Mouse (Mus musculus) C2C12 (cell line): ENCODE measurements at regions not wholly inside any gene's neighbourhood (a gene's known extent, or its start where the extent isn't known, plus 50 kb on each side); places are given as distances from the start of the nearest gene placed in this dataset.

Experiments used
- CEBPB ChIP-seq: IDR thresholded peaks from one replicate; pipeline ENCODE4 v1.6.1; 2011; ENCODE audit warnings: low read depth, mild to moderate bottlenecking, control low read depth, moderate library complexity
- CTCF ChIP-seq: IDR thresholded peaks from one replicate; pipeline ENCODE4 v1.5.1; 2011; ENCODE audit not compliant: control insufficient read depth, insufficient read depth, insufficient read length
- MAX ChIP-seq: IDR thresholded peaks from one replicate; pipeline ENCODE4 v1.6.1; 2011; ENCODE audit warnings: mild to moderate bottlenecking, control low read depth
- MYOD1 ChIP-seq: IDR thresholded peaks from one replicate; pipeline ENCODE4 v1.6.1; 2011; ENCODE audit warnings: low read depth; ENCODE audit not compliant: control insufficient read depth, insufficient read length
- MYOG ChIP-seq: IDR thresholded peaks from one replicate; pipeline ENCODE4 v1.6.1; 2011; ENCODE audit not compliant: control insufficient read depth, insufficient read length; ENCODE audit errors: extremely low read depth
- USF1 ChIP-seq: IDR thresholded peaks from one replicate; pipeline ENCODE4 v1.6.1; 2011; ENCODE audit warnings: low read depth, mild to moderate bottlenecking, control low read depth, moderate library complexity

DNA sequence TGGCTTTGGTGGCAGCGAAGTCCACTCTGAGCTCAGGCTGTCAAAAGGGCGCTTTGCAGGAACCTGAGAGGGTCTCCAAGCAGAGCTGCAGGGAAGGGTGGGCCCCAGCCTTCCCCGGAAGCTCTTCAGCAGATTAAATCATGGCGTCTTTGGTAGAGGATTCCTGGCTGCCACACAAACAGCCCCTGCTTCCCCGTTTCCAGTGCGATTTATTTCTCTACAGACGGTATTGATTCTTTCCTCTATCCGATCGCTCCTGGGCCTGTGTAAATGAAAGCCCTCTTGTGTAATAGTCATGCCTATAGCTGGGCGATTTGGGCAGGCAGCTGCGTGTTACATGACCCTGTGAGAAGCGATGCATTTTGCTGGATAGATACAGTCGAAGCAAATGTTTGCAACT is 897.8 kb upstream of the Car8 start:
- no peak for TF ChIP-seq CEBPB
- no peak for TF ChIP-seq CTCF
- TF ChIP-seq USF1: no peak
- TF ChIP-seq MAX: no peak
- no peak for TF ChIP-seq MYOG
- no peak for TF ChIP-seq MYOD1
